Mouse (Mus musculus): ENCODE data around the gene Tnfaip1. TPM values are rescaled to one million over a fixed set of nuclear protein-coding genes. Genes with fewer than 3 reads are reported as not detected.

Gene Tnfaip1
- polyA plus RNA-seq, 1 experiment, result 10.4 TPM

DNA sequence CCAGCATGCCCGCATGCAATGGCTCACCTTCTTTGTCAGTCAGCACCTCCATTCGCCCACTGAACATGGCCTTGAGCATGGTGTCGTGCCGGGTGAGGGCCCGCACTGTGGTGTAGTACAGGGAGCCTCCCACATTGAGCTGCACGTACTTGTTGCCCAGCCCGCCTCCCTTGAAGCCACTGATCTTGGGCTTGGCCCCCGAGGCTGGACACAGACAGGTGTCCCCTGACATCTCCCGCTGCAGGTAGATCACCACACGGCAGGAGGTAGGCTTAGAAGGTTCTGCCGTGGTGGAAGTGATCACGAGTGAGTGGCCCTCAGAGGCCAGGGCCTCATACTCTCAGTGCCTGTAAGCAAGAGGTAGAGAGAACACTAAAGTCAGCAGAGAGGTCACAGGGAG is 6.1 kb downstream of the Tnfaip1 start:
- Histone ChIP-seq H3K27ac (ENCODE audit: insufficient read depth, low read length) (no peak overlapping the region), H3K27me3 (ENCODE audit: control insufficient read depth, insufficient read depth, low read length) (no peaks in the 10 kb centered on the region), H3K4me1 (ENCODE audit: control insufficient read depth, insufficient read depth, insufficient read length) (no peaks in the 10 kb centered on the region), H3K4me3 (ENCODE audit: extremely low read depth, insufficient read depth, insufficient read length) (no peak overlapping the region), H3K36me3 (ENCODE audit: control insufficient read depth, insufficient read depth, low read length) (peaks cover 22% of the 10 kb centered on the region)
- WGBS, result 93% methylated on average over 12 of the region's 12 CpGs
- DNase-seq (ENCODE audit: low read depth in 1 of 2, low spot score in 2 of 2), result no peak
- TF ChIP-seq POLR2A (IDR thresholded peaks at IDR 0.05; ENCODE audit: low read depth, low read length), result no peak
- no peak for TF ChIP-seq CTCF (IDR thresholded peaks at IDR 0.05; ENCODE audit: extremely low read depth, insufficient read depth, insufficient read length, insufficient replicate concordance)

- H3K27ac ChIP-seq (ENCODE audit: insufficient read depth, low read length), result no peak overlapping the region
- no peak for DNase-seq (ENCODE audit: low read depth in 1 of 2, low spot score in 2 of 2)
- no peaks in the 10 kb centered on the region for H3K4me1 ChIP-seq (ENCODE audit: control insufficient read depth, insufficient read depth, insufficient read length)
- WGBS, result 92% methylated on average over 9 of the region's 9 CpGs
- no peaks in the 10 kb centered on the region for H3K27me3 ChIP-seq (ENCODE audit: control insufficient read depth, insufficient read depth, low read length)
- TF ChIP-seq POLR2A (IDR thresholded peaks at IDR 0.05; ENCODE audit: low read depth, low read length), result no peak
- no peak for TF ChIP-seq CTCF (IDR thresholded peaks at IDR 0.05; ENCODE audit: extremely low read depth, insufficient read depth, insufficient read length, insufficient replicate concordance)
- H3K4me3 ChIP-seq (ENCODE audit: extremely low read depth, insufficient read depth, insufficient read length), result no peak overlapping the region
- H3K36me3 ChIP-seq (ENCODE audit: control insufficient read depth, insufficient read depth, low read length), result peaks cover 28% of the 10 kb centered on the region
Observed at GRCm38 (mm10) chr11:78528714-78529113, 7.4 kb downstream of the Tnfaip1 start.

- DNase-seq (ENCODE audit: low read depth in 1 of 2, low spot score in 2 of 2), result no peak
- WGBS, result 68% methylated on average over 2 of the region's 2 CpGs
- peaks cover 46% of the 10 kb centered on the region for H3K36me3 ChIP-seq (ENCODE audit: control insufficient read depth, insufficient read depth, low read length)
- no peaks in the 10 kb centered on the region for H3K27me3 ChIP-seq (ENCODE audit: control insufficient read depth, insufficient read depth, low read length)
- no peaks in the 10 kb centered on the region for H3K4me1 ChIP-seq (ENCODE audit: control insufficient read depth, insufficient read depth, insufficient read length)
- H3K4me3 ChIP-seq (ENCODE audit: extremely low read depth, insufficient read depth, insufficient read length), result no peak overlapping the region
- TF ChIP-seq POLR2A (IDR thresholded peaks at IDR 0.05; ENCODE audit: low read depth, low read length) (no peak), CTCF (IDR thresholded peaks at IDR 0.05; ENCODE audit: extremely low read depth, insufficient read depth, insufficient read length, insufficient replicate concordance) (no peak)
- H3K27ac ChIP-seq (ENCODE audit: insufficient read depth, low read length), result no peak overlapping the region
Observed at GRCm38 (mm10) chr11:78524838-78525237, 11.3 kb downstream of the Tnfaip1 start.

- no peak overlapping the region for H3K4me3 ChIP-seq (ENCODE audit: extremely low read depth, insufficient read depth, insufficient read length)
- H3K4me1 ChIP-seq (ENCODE audit: control insufficient read depth, insufficient read depth, insufficient read length), result no peaks in the 10 kb centered on the region
- 93% methylated on average over 9 of the region's 9 CpGs for WGBS
- TF ChIP-seq POLR2A (IDR thresholded peaks at IDR 0.05; ENCODE audit: low read depth, low read length), result no peak
- TF ChIP-seq CTCF (IDR thresholded peaks at IDR 0.05; ENCODE audit: extremely low read depth, insufficient read depth, insufficient read length, insufficient replicate concordance), result no peak
- H3K36me3 ChIP-seq (ENCODE audit: control insufficient read depth, insufficient read depth, low read length), result peaks cover 45% of the 10 kb centered on the region
- H3K27me3 ChIP-seq (ENCODE audit: control insufficient read depth, insufficient read depth, low read length), result no peaks in the 10 kb centered on the region
- H3K27ac ChIP-seq (ENCODE audit: insufficient read depth, low read length), result no peak overlapping the region
- no peak for DNase-seq (ENCODE audit: low read depth in 1 of 2, low spot score in 2 of 2)
Observed at GRCm38 (mm10) chr11:78523241-78523955, 12.7 kb downstream of the Tnfaip1 start.

- H3K27me3 ChIP-seq (ENCODE audit: control insufficient read depth, insufficient read depth, low read length), result no peaks in the 10 kb centered on the region
- H3K4me3 ChIP-seq (ENCODE audit: extremely low read depth, insufficient read depth, insufficient read length), result no peak overlapping the region
- DNase-seq (ENCODE audit: low read depth in 1 of 2, low spot score in 2 of 2), result no peak
- H3K27ac ChIP-seq (ENCODE audit: insufficient read depth, low read length), result no peak overlapping the region
- 97% methylated on average over 1 of the region's 1 CpGs for WGBS
- TF ChIP-seq POLR2A (IDR thresholded peaks at IDR 0.05; ENCODE audit: low read depth, low read length) (no peak), CTCF (IDR thresholded peaks at IDR 0.05; ENCODE audit: extremely low read depth, insufficient read depth, insufficient read length, insufficient replicate concordance) (no peak)
- H3K36me3 ChIP-seq (ENCODE audit: control insufficient read depth, insufficient read depth, low read length), result peaks cover 40% of the 10 kb centered on the region
- no peaks in the 10 kb centered on the region for H3K4me1 ChIP-seq (ENCODE audit: control insufficient read depth, insufficient read depth, insufficient read length)
Observed at GRCm38 (mm10) chr11:78522481-78522997, 13.6 kb downstream of the Tnfaip1 start.

GRCm38 (mm10) chr11:78521880-78522279 is 14.3 kb downstream of the Tnfaip1 start:
- no peak for DNase-seq (ENCODE audit: low read depth in 1 of 2, low spot score in 2 of 2)
- peaks cover 38% of the 10 kb centered on the region for H3K36me3 ChIP-seq (ENCODE audit: control insufficient read depth, insufficient read depth, low read length)
- no peak for TF ChIP-seq CTCF (IDR thresholded peaks at IDR 0.05; ENCODE audit: extremely low read depth, insufficient read depth, insufficient read length, insufficient replicate concordance)
- TF ChIP-seq POLR2A (IDR thresholded peaks at IDR 0.05; ENCODE audit: low read depth, low read length), result no peak
- 86% methylated on average over 3 of the region's 3 CpGs for WGBS
- no peaks in the 10 kb centered on the region for H3K4me1 ChIP-seq (ENCODE audit: control insufficient read depth, insufficient read depth, insufficient read length)
- H3K27ac ChIP-seq (ENCODE audit: insufficient read depth, low read length), result no peak overlapping the region
- H3K4me3 ChIP-seq (ENCODE audit: extremely low read depth, insufficient read depth, insufficient read length), result no peak overlapping the region
- no peaks in the 10 kb centered on the region for H3K27me3 ChIP-seq (ENCODE audit: control insufficient read depth, insufficient read depth, low read length)

- Histone ChIP-seq H3K27me3 (ENCODE audit: control insufficient read depth, insufficient read depth, low read length) (no peaks in the 10 kb centered on the region), H3K4me1 (ENCODE audit: control insufficient read depth, insufficient read depth, insufficient read length) (no peaks in the 10 kb centered on the region), H3K36me3 (ENCODE audit: control insufficient read depth, insufficient read depth, low read length) (peaks cover 33% of the 10 kb centered on the region), H3K4me3 (ENCODE audit: extremely low read depth, insufficient read depth, insufficient read length) (no peak overlapping the region), H3K27ac (ENCODE audit: insufficient read depth, low read length) (no peak overlapping the region)
- no peak for DNase-seq (ENCODE audit: low read depth in 1 of 2, low spot score in 2 of 2)
- WGBS, result 94% methylated on average over 10 of the region's 10 CpGs
- TF ChIP-seq CTCF (IDR thresholded peaks at IDR 0.05; ENCODE audit: extremely low read depth, insufficient read depth, insufficient read length, insufficient replicate concordance) (no peak), POLR2A (IDR thresholded peaks at IDR 0.05; ENCODE audit: low read depth, low read length) (no peak)
Observed at GRCm38 (mm10) chr11:78518931-78519330, 17.2 kb downstream of the Tnfaip1 start.
